Mouse (Mus musculus): ENCODE data around the gene Nol4l.

- TF ChIP-seq POLR2A (IDR thresholded peaks at IDR 0.05; ENCODE audit: borderline replicate concordance, insufficient read depth, low read length) (no peak), CTCF (IDR thresholded peaks at IDR 0.05; ENCODE audit: borderline replicate concordance, insufficient read depth, low read depth, low read length) (no peak)
Observed at GRCm38 (mm10) chr2:153470983-153471382, 58.8 kb downstream of the Nol4l start.

Data from cerebellum, adult 2 months (tissue).